Mouse (Mus musculus): ENCODE data around the gene Chchd6. TPM values are rescaled to one million over a fixed set of nuclear protein-coding genes. Genes with fewer than 3 reads are reported as not detected.

Chchd6 gene
- total and polyA plus RNA-seq, 3 experiments = 9.3 to 25.1 (median 11.4) TPM

GRCm38 (mm10) chr6:89563381-89563780 lies 32.1 kb downstream of the Chchd6 start:
- intact Hi-C loops (cut with DNase I) = no loop called here
- WGBS = 85% methylated on average over 4 of the region's 4 CpGs
- Histone ChIP-seq H3K27me3 (ENCODE audit: control insufficient read depth, insufficient read depth, low read length) (no peaks in the 10 kb centered on the region), H3K4me3 (no peak overlapping the region), H3K79me2 (replicated peaks; ENCODE audit: control insufficient read depth, insufficient read depth, low read length) (no peaks in the 10 kb centered on the region), H3K4me1 (ENCODE audit: control insufficient read depth, insufficient read depth, low read length) (no peaks in the 10 kb centered on the region), H3K27ac (no peak overlapping the region), H3K9ac (ENCODE audit: low read depth, low read length) (no peak overlapping the region), H3K36me3 (ENCODE audit: control insufficient read depth, insufficient read depth, low read length) (no peaks in the 10 kb centered on the region)
- DNase-seq = no peak
- TF ChIP-seq CTCF (IDR thresholded peaks at IDR 0.05) (no peak), EP300 (IDR thresholded peaks at IDR 0.05; ENCODE audit: insufficient read depth, low read depth, low read length) (no peak), POLR2A (IDR thresholded peaks at IDR 0.05; ENCODE audit: insufficient read depth, low read depth, low read length) (no peak)

DNA sequence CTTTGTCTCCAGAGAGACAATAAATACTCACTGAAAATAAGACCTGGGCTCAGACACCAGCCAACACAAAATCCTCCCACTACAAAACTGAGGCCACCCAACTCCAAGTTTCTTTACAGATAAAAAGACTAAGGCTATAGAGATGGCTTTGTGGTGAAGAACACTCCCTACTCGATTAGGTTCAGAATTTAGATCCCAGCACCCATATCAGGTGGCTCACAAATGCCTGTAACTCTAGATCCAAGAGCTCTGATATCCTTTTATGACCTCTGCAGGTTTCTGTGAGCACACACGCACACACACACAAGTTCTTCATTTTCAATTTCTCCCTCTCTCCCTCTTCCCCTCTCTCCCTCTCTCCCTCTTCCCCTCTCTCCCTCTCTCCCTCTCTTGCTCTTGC lies 34.6 kb downstream of the Chchd6 start:
- no peak for TF ChIP-seq POLR2A (IDR thresholded peaks at IDR 0.05; ENCODE audit: insufficient read depth, low read depth, low read length)
- Histone ChIP-seq H3K9ac (ENCODE audit: low read depth, low read length) (no peak overlapping the region), H3K4me3 (no peak overlapping the region), H3K36me3 (ENCODE audit: control insufficient read depth, insufficient read depth, low read length) (no peaks in the 10 kb centered on the region), H3K27me3 (ENCODE audit: control insufficient read depth, insufficient read depth, low read length) (no peaks in the 10 kb centered on the region), H3K27ac (no peak overlapping the region), H3K4me1 (ENCODE audit: control insufficient read depth, insufficient read depth, low read length) (peaks cover 5% of the 10 kb centered on the region; the same call in 1 of the 2 replicates), H3K79me2 (replicated peaks; ENCODE audit: control insufficient read depth, insufficient read depth, low read length) (no peaks in the 10 kb centered on the region)
- intact Hi-C loops (cut with DNase I) = no loop called here
- no peak for DNase-seq
- 69% methylated on average over 2 of the region's 2 CpGs for WGBS

DNA sequence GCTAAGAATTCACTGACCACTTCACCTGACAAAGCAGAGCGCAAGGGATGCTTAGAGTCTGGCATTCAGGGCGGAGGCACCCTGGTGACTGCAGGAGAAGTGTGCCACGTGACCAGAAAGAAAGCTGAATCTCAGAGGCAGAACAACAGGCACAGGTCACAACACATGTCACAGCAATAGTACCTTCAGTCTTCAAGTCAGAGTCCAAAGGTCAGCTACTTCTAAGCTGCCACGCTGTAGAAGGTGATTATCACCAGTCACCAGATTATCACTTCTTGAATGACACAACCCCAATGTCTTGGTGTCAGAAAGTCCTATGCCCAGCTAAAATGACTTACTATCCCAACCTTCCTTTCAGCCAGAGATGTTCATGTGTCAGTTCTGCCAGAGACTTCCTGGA lies 37.8 kb downstream of the Chchd6 start:
- TF ChIP-seq CTCF (IDR thresholded peaks at IDR 0.05) (no peak), EP300 (IDR thresholded peaks at IDR 0.05; ENCODE audit: insufficient read depth, low read depth, low read length) (no peak), POLR2A (IDR thresholded peaks at IDR 0.05; ENCODE audit: insufficient read depth, low read depth, low read length) (no peak)
- H3K27me3 ChIP-seq (ENCODE audit: control insufficient read depth, insufficient read depth, low read length) = no peaks in the 10 kb centered on the region
- H3K9ac ChIP-seq (ENCODE audit: low read depth, low read length) = no peak overlapping the region
- no peak overlapping the region for H3K4me3 ChIP-seq
- 94% methylated on average over 4 of the region's 4 CpGs for WGBS
- DNase-seq = no peak
- no peaks in the 10 kb centered on the region for H3K36me3 ChIP-seq (ENCODE audit: control insufficient read depth, insufficient read depth, low read length)
- H3K79me2 ChIP-seq (replicated peaks; ENCODE audit: control insufficient read depth, insufficient read depth, low read length) = no peaks in the 10 kb centered on the region
- H3K27ac ChIP-seq = no peak overlapping the region
- H3K4me1 ChIP-seq (ENCODE audit: control insufficient read depth, insufficient read depth, low read length) = peaks cover 5% of the 10 kb centered on the region; the same call in 1 of the 2 replicates
- intact Hi-C loops (cut with DNase I) = loop anchor here (2.0 kb wide), 1 partner anchor 75 kb away; no protein-coding TSS in a partner anchor

DNA sequence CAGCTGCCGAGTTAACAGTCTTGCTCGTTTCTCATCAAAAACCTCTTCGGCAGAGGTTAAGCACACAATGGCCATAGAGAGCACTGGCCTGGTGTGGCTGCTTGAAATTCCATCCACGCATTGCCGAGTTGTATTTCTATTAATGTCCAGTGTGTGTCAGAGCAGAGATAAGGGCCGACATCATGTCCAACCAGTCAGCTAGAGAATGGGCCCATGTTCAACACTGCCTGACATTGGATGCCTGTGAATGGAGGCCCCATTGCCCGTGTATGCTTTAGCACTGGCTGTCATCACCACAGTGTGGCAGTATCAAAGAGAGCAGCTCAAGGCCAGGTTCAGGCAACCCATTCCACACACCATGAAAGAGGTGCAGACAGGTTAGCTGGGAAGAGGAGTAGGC lies 38.9 kb downstream of the Chchd6 start:
- H3K4me3 ChIP-seq = no peak overlapping the region
- TF ChIP-seq CTCF (IDR thresholded peaks at IDR 0.05) (peak; percentile 51), EP300 (IDR thresholded peaks at IDR 0.05; ENCODE audit: insufficient read depth, low read depth, low read length) (0 out of 2 replicates have a peak, but pooled peaks have one; percentile 27), POLR2A (IDR thresholded peaks at IDR 0.05; ENCODE audit: insufficient read depth, low read depth, low read length) (no peak)
- no peaks in the 10 kb centered on the region for H3K79me2 ChIP-seq (replicated peaks; ENCODE audit: control insufficient read depth, insufficient read depth, low read length)
- peak overlapping the region; percentile 36; the same call in 1 of the 2 replicates for H3K27ac ChIP-seq
- no peaks in the 10 kb centered on the region for H3K36me3 ChIP-seq (ENCODE audit: control insufficient read depth, insufficient read depth, low read length)
- H3K9ac ChIP-seq (ENCODE audit: low read depth, low read length) = no peak overlapping the region
- 29% methylated on average over 7 of the region's 7 CpGs for WGBS
- H3K27me3 ChIP-seq (ENCODE audit: control insufficient read depth, insufficient read depth, low read length) = no peaks in the 10 kb centered on the region
- DNase-seq = peak in 1 of 2 experiments; percentile 56
- intact Hi-C loops (cut with DNase I) = loop anchor here (2.0 kb wide), 1 partner anchor 76 kb away; no protein-coding TSS in a partner anchor
- H3K4me1 ChIP-seq (ENCODE audit: control insufficient read depth, insufficient read depth, low read length) = peaks cover 5% of the 10 kb centered on the region; the same call in 1 of the 2 replicates

DNA sequence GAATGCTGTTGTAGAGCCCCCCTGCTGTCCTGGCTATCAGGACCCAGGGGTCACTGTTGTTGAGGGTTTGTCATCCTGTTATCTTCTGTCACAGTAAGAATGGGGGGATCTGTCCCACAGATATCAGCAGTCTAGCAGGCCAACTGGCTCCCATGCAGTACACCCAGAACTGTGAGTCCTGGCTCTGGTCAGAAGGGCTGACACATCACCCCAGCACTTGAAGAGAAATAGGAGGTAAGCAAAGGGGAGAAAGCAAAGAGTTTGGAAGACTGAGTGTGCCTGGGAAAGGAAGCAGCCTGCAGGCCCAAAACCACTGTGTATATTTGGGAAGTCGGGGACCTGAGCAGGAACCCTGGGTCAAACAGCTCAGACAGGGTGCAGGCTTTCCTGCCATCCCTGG lies 39.5 kb downstream of the Chchd6 start:
- intact Hi-C loops (cut with DNase I) = loop anchor here (2.0 kb wide), 1 partner anchor 77 kb away; no protein-coding TSS in a partner anchor
- H3K4me1 ChIP-seq (ENCODE audit: control insufficient read depth, insufficient read depth, low read length) = peaks cover 5% of the 10 kb centered on the region; the same call in 1 of the 2 replicates
- 79% methylated on average over 1 of the region's 1 CpGs for WGBS
- no peak overlapping the region for H3K9ac ChIP-seq (ENCODE audit: low read depth, low read length)
- no peaks in the 10 kb centered on the region for H3K79me2 ChIP-seq (replicated peaks; ENCODE audit: control insufficient read depth, insufficient read depth, low read length)
- no peaks in the 10 kb centered on the region for H3K36me3 ChIP-seq (ENCODE audit: control insufficient read depth, insufficient read depth, low read length)
- DNase-seq = no peak
- H3K27ac ChIP-seq = peak overlapping the region; percentile 36; the same call in 1 of the 2 replicates
- no peaks in the 10 kb centered on the region for H3K27me3 ChIP-seq (ENCODE audit: control insufficient read depth, insufficient read depth, low read length)
- no peak overlapping the region for H3K4me3 ChIP-seq
- TF ChIP-seq CTCF (IDR thresholded peaks at IDR 0.05) (no peak), POLR2A (IDR thresholded peaks at IDR 0.05; ENCODE audit: insufficient read depth, low read depth, low read length) (no peak), EP300 (IDR thresholded peaks at IDR 0.05; ENCODE audit: insufficient read depth, low read depth, low read length) (no peak)

- 63% methylated on average over 5 of the region's 5 CpGs for WGBS
- H3K36me3 ChIP-seq (ENCODE audit: control insufficient read depth, insufficient read depth, low read length) = no peaks in the 10 kb centered on the region
- peaks cover 5% of the 10 kb centered on the region; the same call in 1 of the 2 replicates for H3K4me1 ChIP-seq (ENCODE audit: control insufficient read depth, insufficient read depth, low read length)
- no peak overlapping the region for H3K4me3 ChIP-seq
- H3K79me2 ChIP-seq (replicated peaks; ENCODE audit: control insufficient read depth, insufficient read depth, low read length) = no peaks in the 10 kb centered on the region
- H3K27ac ChIP-seq = no peak overlapping the region
- no peak overlapping the region for H3K9ac ChIP-seq (ENCODE audit: low read depth, low read length)
- TF ChIP-seq CTCF (IDR thresholded peaks at IDR 0.05) = no peak
- TF ChIP-seq EP300 (IDR thresholded peaks at IDR 0.05; ENCODE audit: insufficient read depth, low read depth, low read length) = no peak
- TF ChIP-seq POLR2A (IDR thresholded peaks at IDR 0.05; ENCODE audit: insufficient read depth, low read depth, low read length) = no peak
- H3K27me3 ChIP-seq (ENCODE audit: control insufficient read depth, insufficient read depth, low read length) = no peaks in the 10 kb centered on the region
- intact Hi-C loops (cut with DNase I) = loop anchor here (5.0 kb wide), 2 partner anchors 217 to 307 kb away; no protein-coding TSS in a partner anchor
- DNase-seq = no peak
Measured at GRCm38 (mm10) chr6:89554029-89554428, 41.4 kb downstream of the Chchd6 start.

All from heart, adult 2 months (tissue).